Mouse (Mus musculus) right cerebral cortex, postnatal 10 days (tissue): ENCODE measurements at regions not wholly inside any gene's neighbourhood (a gene's known extent, or its start where the extent isn't known, plus 50 kb on each side); places are given as distances from the start of the nearest gene placed in this dataset.

Source experiments
- DNase-seq, 2 experiments: peaks; one replicate each; pipeline ENCODE4 v3.0.0; 2021; ENCODE audit warnings: low spot score in 2 of 2

DNA sequence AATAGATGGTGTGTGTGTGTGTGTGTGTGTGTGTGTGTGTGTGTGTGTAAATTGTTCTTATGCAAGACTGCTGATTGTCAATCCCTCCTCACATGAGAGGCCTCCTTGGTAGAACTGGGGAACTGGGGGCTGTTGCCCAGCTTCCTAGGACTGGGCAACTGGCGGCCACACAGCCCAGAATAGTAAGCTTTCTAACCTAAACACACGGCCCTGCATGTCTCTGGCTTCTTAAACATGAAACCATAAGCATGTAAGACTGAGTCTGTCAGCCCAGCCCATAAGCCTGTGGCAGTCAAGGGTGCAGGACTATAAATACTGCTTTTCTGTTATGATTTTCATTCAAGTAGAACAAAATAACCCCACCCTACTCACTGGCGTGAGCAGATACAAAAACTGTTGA, 60.7 kb downstream of the Ifng start:
- no peak for DNase-seq

- DNase-seq: no peak
These were observed 64.0 kb downstream of the Ifng start for GRCm38 (mm10) chr10:118504811-118505210.

DNA sequence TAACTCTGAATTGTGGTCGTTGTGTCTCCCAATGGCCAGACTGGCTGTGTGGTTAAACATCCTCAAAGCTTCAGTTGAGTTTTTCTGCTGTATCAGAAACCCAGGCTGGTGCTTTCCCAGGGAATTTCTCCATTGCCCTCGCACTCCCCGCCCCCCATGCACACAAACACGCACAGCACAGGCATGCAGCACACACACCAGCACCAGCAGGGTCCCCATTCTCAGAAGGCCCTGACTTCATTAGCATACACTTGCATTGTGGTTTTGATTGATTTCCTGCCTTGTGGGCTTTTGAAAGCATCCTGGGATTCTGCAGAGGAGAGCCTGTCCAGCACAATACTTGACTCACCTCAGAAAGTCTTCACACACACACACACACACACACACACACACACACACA, 65.3 kb downstream of the Ifng start:
- DNase-seq: no peak

DNA sequence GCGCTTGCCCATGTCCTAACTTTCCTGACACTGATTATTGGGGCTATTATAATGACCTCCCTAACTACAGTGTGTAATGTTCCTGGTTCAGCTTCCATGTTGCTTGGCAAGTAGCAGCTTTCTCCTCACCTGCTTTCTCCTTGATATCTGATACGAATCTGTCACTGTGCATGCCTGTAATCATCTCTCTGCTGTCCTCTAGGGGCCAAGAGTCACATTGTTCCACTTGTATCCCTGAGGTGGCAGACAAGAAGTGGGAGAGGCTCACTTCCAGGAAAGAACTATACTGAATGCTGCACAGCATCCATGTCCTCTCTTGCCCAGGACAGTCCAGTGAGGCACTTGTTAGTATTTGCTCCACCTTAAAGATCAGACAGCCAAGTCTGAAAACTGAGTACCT, 66.8 kb downstream of the Ifng start:
- peak; percentile 35 to 42 for DNase-seq

DNA sequence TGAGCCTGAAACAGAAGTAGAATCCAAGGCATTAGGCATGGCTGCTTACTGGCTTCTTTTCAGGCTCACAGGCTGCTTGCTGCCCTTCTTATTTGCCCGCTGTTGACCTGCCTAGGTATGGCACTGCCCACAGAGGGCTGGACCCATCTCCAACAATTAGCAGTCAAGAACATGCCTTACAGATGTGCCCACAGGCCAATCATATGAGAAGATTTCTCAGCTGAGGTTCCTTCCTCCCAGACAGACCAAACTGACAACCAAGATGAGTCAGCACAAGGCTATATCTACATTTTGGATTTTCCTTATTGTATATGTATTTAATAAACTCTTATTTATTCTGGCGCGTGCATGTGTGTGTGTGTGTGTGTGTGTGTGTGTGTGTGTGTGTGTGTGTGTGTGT, 76.0 kb downstream of the Ifng start:
- no peak for DNase-seq

DNA sequence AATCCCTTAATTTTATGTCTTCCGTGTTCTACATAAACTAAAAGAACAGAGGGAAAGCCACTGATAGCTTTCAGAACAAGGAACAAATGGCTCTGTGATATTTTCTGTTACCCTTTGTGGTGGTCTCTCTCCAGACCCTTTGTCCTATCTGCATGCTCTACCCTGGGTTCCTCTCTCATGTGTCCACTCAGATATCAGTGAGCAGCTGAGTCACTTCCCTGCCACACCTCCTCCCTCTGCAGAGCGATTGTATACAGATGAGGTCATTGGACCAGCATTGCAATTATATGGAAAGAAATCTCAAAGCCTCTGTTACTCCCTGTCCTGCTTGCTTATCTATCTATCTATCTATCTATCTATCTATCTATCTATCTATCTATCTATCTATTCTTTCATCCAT, 77.1 kb downstream of the Ifng start:
- DNase-seq: no peak

GRCm38 (mm10) chr10:118545966-118546365, 105.1 kb downstream of the Ifng start:
- peak in 1 of 2 experiments; percentile 28 for DNase-seq

- DNase-seq: no peak
These were observed 109.4 kb downstream of the Ifng start for GRCm38 (mm10) chr10:118550201-118550600.

DNA sequence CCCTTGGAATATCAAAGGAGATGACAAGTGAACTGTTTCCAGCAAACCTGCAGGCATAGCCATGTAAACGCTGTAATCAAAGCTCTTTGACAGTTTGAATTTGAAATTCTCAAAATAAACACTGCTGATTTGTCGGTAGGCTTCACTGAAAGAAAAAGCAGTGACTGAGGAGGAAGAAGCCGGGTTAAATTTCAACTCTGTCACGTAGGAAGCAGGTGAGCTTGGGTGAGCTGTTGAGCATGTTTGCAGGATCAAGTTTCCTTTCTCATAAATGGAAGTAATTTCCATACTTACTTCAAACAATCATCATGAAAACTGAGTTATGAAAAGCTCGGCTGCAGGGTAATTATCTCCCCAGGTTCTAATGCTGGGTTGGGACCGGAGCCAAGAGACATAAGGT, 118.0 kb downstream of the Ifng start:
- no peak for DNase-seq

DNA sequence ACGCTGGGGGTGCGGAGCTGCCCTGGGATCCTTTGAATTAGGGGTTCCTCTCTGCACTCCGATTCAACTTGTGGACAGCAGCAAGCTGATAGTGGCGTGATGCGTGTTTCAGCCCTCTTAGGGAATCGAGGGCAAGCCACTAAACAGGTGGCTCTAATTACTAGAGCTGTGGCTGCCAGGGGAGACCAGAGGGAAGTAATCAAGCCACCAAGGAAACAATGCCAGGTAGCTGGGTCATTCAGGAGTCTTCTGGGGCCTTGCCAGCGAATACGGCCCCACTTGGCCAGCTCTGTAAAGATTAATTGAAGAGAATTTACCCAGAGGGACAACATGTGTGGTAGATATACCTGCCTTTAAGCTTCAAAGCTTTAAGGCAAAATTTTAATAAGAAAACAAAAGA, 123.2 kb downstream of the Ifng start:
- DNase-seq: no peak

- DNase-seq: peak in 1 of 2 experiments; percentile 34
These were observed 123.9 kb downstream of the Ifng start for GRCm38 (mm10) chr10:118564528-118565268.

- DNase-seq: no peak
These were observed 127.8 kb downstream of the Ifng start for GRCm38 (mm10) chr10:118568617-118569016.

DNA sequence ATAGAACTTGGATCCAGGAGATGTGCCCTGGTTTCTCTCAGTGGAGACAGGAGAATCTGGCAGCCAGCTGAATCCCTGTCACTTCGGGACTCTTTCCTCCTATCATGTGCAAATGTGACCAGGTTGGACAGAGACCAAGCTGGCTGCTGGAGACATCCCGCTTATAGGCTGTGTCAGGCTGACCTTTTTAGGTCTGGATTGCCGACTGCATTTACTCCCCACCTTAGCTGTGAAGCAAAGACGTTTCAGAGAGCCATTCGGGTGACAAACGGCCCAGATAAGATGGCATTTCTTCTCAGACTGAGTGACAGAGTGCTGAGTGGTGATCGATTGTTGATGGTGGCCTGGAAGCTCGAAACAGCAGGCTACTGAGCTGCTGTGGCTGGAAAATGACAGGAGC, 128.6 kb downstream of the Ifng start:
- DNase-seq: no peak

- DNase-seq: no peak
These were observed 132.4 kb downstream of the Ifng start for GRCm38 (mm10) chr10:118573247-118573646.

DNA sequence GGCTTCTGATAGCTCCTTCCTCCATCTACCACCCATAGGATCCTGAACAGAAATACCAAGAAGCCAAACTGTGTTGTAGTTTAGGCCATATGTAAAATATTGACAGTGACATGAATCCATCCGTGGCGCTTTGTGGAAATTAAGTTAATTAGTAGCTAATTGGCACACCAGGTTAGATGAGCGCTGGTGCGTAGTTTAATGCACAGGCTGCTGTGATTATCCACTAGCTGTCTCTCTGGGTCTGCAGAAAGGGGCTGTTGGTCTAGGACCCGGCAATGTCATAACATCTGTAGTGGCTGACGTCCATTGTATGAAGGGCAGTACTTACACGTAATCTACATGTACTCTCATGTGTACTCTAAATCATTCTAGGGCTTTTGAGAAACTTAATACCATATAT, 134.7 kb downstream of the Ifng start:
- no peak for DNase-seq

- DNase-seq: no peak
These were observed 140.5 kb downstream of the Ifng start for GRCm38 (mm10) chr10:118581376-118581775.

DNA sequence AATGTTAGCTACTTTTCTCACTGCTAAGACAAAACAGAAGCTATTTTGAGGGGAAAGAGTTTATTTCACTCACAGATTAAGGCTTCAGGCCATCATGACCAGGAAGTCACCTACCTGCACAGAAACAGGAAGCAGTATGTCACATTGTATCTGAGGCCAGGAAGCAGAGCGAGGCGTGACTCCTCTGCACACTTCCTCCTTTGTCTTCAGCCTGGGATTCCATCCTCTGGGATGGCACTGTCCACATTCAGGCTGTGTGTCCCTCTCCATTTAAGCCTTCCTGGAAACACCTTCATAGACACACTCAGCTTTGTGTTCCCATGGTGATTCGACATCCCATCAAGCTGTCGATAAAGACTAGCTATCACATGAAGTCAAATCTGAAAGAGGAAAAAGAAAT, 145.0 kb downstream of the Ifng start:
- DNase-seq: no peak

GRCm38 (mm10) chr10:118588198-118588597, 147.4 kb downstream of the Ifng start:
- DNase-seq: no peak

DNA sequence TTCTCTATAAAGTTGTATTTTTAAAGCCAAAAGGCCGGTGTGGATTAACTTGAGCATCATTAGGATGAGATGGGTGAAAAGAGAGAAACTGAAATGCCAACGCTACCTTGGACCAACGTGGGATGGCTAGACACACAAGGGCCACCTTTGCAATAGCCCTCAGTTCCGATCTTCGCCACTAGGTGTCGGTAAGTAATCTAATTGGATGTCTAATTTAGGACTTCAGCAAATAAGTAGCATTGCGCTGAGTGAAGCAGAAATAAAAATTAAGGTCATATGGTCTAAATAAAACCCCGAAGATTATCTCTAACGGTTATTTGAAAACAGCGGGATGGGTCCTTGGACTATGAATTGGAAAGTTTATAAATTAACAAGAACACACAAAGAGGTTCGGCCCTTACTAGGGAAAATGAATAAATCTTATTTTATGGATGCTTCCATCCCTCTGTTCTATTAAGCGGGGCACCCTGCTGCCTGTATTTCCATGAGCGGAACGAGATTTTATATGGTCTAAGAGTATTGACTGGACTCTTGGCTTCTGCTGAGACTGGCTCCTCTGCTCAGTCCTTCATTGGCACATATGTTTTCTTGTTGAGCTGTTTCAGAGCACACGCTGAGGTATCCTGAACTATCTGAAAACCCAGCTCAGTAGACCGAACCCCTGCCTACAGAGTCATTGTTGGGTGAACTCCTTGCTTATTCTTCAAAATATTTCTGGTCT, 152.0 kb downstream of the Ifng start:
- DNase-seq: peak; percentile 78 to 89

DNA sequence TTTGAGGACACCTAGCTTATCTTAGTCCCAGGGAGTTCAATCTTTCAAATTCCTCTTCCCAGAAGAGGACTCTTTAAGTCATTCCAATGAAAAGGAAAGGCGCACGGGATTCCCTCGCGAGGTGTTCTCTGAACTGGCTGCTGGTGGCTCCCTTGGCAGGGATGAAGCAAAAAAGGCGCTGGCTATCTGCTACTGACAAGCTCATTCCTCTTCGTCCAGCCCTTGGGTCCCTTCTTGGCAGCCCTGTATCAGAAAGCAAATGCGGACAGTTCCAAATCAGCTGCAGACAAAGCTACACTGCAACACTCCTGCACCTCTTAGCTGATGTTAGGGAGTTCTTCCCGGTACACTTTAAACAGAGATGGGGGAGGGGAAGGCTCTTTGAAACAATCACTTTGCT, 155.4 kb downstream of the Ifng start:
- DNase-seq: no peak

- no peak for DNase-seq
These were observed 157.7 kb downstream of the Ifng start for GRCm38 (mm10) chr10:118598497-118598896.

DNA sequence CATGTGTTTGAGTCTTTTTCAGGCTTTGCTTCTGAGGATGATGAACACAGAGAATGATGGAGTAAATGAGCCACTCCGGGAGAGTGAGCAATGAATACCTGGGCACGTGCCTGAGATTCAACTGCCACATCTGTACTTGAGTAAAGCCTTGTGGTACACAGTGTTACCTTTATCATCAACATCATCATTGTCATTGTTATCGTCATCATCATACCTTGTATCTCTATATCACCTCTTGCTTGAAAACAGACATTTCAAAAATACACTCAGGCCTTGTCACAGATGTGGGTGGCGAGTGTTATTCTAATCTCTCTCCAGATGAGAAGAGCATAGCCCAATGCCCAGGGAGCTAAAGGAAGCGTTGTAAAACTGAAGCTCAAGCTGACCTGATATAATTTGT, 158.4 kb downstream of the Ifng start:
- DNase-seq: no peak

- no peak for DNase-seq
These were observed 158.8 kb downstream of the Ifng start for GRCm38 (mm10) chr10:118599610-118600009.
